Mouse (Mus musculus) ES-E14 (cell line): Measurements from ENCODE around the gene Rhox3g. TPM values are rescaled to one million over a fixed set of nuclear protein-coding genes. Genes with fewer than 3 reads are reported as not detected.
"Not testable (repeated sequence)": the region's sequence is repeated elsewhere in the genome, so short reads cannot be mapped to it uniquely, and the experiment has no call there.

Experiments used
- DNase-seq: peaks from one replicate; pipeline ENCODE4 v3.0.0-alpha.2; 2013; ENCODE audit warnings: low read depth, low spot score
- H3K27ac ChIP-seq: 2 replicates; pipeline ENCODE4 v1.5.1; 2012; ENCODE audit warnings: low read depth, mild to moderate bottlenecking, low read length, moderate library complexity, mixed read lengths; ENCODE audit not compliant: poor library complexity, insufficient read depth, severe bottlenecking
- H3K36me3 ChIP-seq: 2 replicates; pipeline ENCODE4 v1.6.1; 2012; ENCODE audit warnings: mild to moderate bottlenecking, low read length, moderate library complexity, mixed read lengths; ENCODE audit not compliant: control insufficient read depth, poor library complexity, insufficient read depth, severe bottlenecking
- H3K4me1 ChIP-seq, 2 experiments: fragments of 150-350 bp in 1 of 2; sonication (generic) in 1 of 2; 2 replicates each; pipeline ENCODE4 v1.6.1; 2012; ENCODE audit warnings: low read length in 2 of 2, mild to moderate bottlenecking in 1 of 2, mixed read lengths in 1 of 2; ENCODE audit not compliant: control insufficient read depth in 2 of 2, insufficient read depth in 2 of 2, poor library complexity in 1 of 2
- H3K4me3 ChIP-seq, 2 experiments: fragments of 150-350 bp in 1 of 2; sonication (generic) in 1 of 2; 2 replicates each; pipeline ENCODE4 v1.5.1; 2012; ENCODE audit warnings: low read length in 2 of 2, low read depth in 1 of 2, mild to moderate bottlenecking in 1 of 2, mixed read lengths in 1 of 2; ENCODE audit not compliant: insufficient read depth in 1 of 2, poor library complexity in 1 of 2, severe bottlenecking in 1 of 2
- H3K9ac ChIP-seq: 2 replicates; pipeline ENCODE4 v1.6.1; 2012; ENCODE audit warnings: low read depth, mild to moderate bottlenecking, low read length, mixed read lengths; ENCODE audit not compliant: poor library complexity, insufficient read depth, severe bottlenecking
- H3K9me3 ChIP-seq: fragments of 150-350 bp; sonication (generic); 2 replicates; pipeline ENCODE4 v1.6.1; 2012; ENCODE audit warnings: low read depth, mild to moderate bottlenecking, low read length; ENCODE audit not compliant: control insufficient read depth, insufficient read depth
- in situ Hi-C, 2 experiments: fragments of 600-800 bp; cut with MboI; formaldehyde crosslinking; loops; one replicate each; pipeline ENCODE4 v1.15.1; 2025; ENCODE audit warnings: low sequenced_read_pairs in 2 of 2, inconsistent platforms in 1 of 2; ENCODE audit not compliant: unreplicated experiment in 2 of 2
- total RNA-seq: library from RNA; depleted of rRNA; stranded (reverse); fragments of 300-350 nt; gene quantifications from 2 replicates; pipeline ENCODE4 v1.2.3, GENCODE M21; 2012; rRNA removed

Rhox3g gene
- total RNA-seq = not detected in 2 replicates

DNA sequence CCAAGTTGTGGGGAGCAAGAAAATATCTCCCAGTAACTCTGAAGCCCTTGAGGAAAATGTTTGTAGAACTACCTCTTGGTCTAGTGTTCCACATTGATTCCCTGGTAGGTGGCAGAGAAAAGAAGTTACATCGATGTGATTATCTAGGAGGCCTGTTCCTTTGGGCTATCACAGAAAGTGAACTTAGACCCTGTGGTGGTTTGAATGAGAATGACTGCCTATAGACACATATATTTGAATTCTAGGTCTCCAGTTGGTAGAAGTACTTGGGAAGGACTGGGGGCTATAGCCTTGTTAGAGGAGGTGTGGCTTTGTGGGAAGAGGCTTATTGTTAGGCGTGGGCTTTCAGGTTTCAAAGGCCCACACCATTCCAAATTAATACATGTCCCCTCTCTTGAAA lies at the start of gene Rhox3g:
TSS of gene Rhox3g (minus strand) at position 101 of the 400 bp plus-strand sequence.
- H3K4me3 ChIP-seq, DNase-seq, H3K9ac ChIP-seq, H3K9me3 ChIP-seq, H3K4me1 ChIP-seq, H3K36me3 ChIP-seq, H3K27ac ChIP-seq, in situ Hi-C loops: not testable (repeated sequence)

GRCm38 (mm10) chrX:37673177-37673576 lies 44.8 kb upstream of the Rhox3g start, which contains the start of gene Rhox2h:
Gene Rhox2h, minus strand, starts transcription at chrX:37673277.
- H3K27ac ChIP-seq, H3K36me3 ChIP-seq, in situ Hi-C loops, H3K4me3 ChIP-seq, H3K4me1 ChIP-seq, H3K9ac ChIP-seq, DNase-seq, H3K9me3 ChIP-seq: not testable (repeated sequence)

- H3K4me3 ChIP-seq, H3K36me3 ChIP-seq, in situ Hi-C loops, DNase-seq, H3K27ac ChIP-seq, H3K9ac ChIP-seq, H3K4me1 ChIP-seq, H3K9me3 ChIP-seq: not testable (repeated sequence)
Observed at GRCm38 (mm10) chrX:37668664-37669063, 40.3 kb upstream of the Rhox3g start, which contains the start of gene Rhox3h. Gene Rhox3h, minus strand, starts transcription at chrX:37668764.

DNA sequence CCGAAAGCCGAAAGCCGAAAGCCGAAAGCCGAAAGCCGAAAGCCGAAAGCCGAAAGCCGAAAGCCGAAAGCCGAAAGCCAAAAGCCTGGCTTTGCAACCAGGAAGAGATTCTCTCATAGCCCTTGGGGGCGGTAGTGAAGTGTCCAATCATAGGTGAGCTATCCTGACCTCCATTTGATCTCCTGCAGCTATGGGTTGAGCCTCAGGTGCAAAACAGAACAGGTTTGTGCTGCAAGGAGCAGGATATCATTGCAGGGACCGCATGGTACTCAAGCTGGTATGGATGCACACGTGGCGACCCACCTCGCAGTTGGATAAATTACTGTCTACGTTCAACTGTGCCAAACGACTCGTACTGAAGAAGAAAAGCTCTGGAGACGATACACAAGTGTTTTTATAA lies 22.8 kb upstream of the Rhox3g start, which contains the start of gene Rhox4g:
TSS of gene Rhox4g (minus strand) at position 101 of the 400 bp plus-strand sequence.
- H3K27ac ChIP-seq, H3K36me3 ChIP-seq, DNase-seq, H3K9me3 ChIP-seq, in situ Hi-C loops, H3K4me3 ChIP-seq, H3K4me1 ChIP-seq, H3K9ac ChIP-seq: not testable (repeated sequence)

- H3K9me3 ChIP-seq, H3K4me1 ChIP-seq, in situ Hi-C loops, H3K27ac ChIP-seq, H3K36me3 ChIP-seq, H3K9ac ChIP-seq, H3K4me3 ChIP-seq, DNase-seq: not testable (repeated sequence)
Observed at GRCm38 (mm10) chrX:37643370-37643769, 15.0 kb upstream of the Rhox3g start, which contains the start of gene Rhox2g. Gene Rhox2g, minus strand, starts transcription at chrX:37643470.

DNA sequence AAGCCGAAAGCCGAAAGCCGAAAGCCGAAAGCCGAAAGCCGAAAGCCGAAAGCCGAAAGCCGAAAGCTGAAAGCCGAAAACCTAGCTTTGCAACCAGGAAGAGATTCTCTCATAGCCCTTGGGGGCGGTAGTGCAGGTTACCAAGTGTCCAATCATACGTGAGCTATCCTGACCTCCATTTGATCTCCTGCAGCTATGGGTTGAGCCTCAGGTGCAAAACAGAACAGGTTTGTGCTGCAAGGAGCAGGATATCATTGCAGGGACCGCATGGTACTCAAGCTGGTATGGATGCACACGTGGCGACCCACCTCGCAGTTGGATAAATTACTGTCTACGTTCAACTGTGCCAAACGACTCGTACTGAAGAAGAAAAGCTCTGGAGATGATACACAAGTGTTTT lies 20.8 kb downstream of the Rhox3g start, which contains the start of gene Rhox4f:
TSS of gene Rhox4f (minus strand) at position 101 of the 400 bp plus-strand sequence.
- in situ Hi-C loops, H3K27ac ChIP-seq, H3K4me1 ChIP-seq, H3K9me3 ChIP-seq, DNase-seq, H3K36me3 ChIP-seq, H3K9ac ChIP-seq, H3K4me3 ChIP-seq: not testable (repeated sequence)

- H3K4me1 ChIP-seq, in situ Hi-C loops, DNase-seq, H3K4me3 ChIP-seq, H3K9me3 ChIP-seq, H3K9ac ChIP-seq, H3K36me3 ChIP-seq, H3K27ac ChIP-seq: not testable (repeated sequence)
Observed at GRCm38 (mm10) chrX:37580692-37581091, 47.7 kb downstream of the Rhox3g start, which contains the start of gene Rhox3f. Gene Rhox3f, plus strand, starts transcription at chrX:37580992.
